Mouse (Mus musculus) inflammation-experienced regulatory T-cells, adult 6 months (primary cell): ENCODE measurements around the gene Arl16. TPM values are rescaled to one million over a fixed set of nuclear protein-coding genes. Genes with fewer than 3 reads are reported as not detected.
"Not testable (repeated sequence)": the region's sequence is repeated elsewhere in the genome, so short reads cannot be mapped to it uniquely, and the experiment has no call there.

ENCODE experiments used
- ATAC-seq: one replicate; pipeline ENCODE4 v1.8.0; 2017
- polyA plus RNA-seq, 3 experiments: library from polyadenylated mRNA; unstranded; fragments of 100-300 nt; shearing (Covaris generic); gene quantifications; one replicate each; pipeline ENCODE4 v1.2.1; 2017

Gene Arl16
- 10 to 100 TPM; 28.8 to 39.7 (median 33.1) TPM for polyA plus RNA-seq

- ATAC-seq: peak; percentile 100
Measured at GRCm38 (mm10) chr11:120467051-120467735, at the start of gene Arl16. Arl16 (minus strand) TSS chr11:120467607.

GRCm38 (mm10) chr11:120517147-120517546 lies 49.7 kb upstream of the Arl16 start:
- ATAC-seq: no peak

GRCm38 (mm10) chr11:120515611-120516010 lies 48.2 kb upstream of the Arl16 start:
- ATAC-seq: no peak

- not testable (repeated sequence) for ATAC-seq
Measured at GRCm38 (mm10) chr11:120514262-120514661, 46.9 kb upstream of the Arl16 start.

- ATAC-seq: no peak
Measured at GRCm38 (mm10) chr11:120512790-120513453, 45.5 kb upstream of the Arl16 start.

- ATAC-seq: no peak
Measured at GRCm38 (mm10) chr11:120510375-120511030, 43.1 kb upstream of the Arl16 start.

- ATAC-seq: no peak
Measured at GRCm38 (mm10) chr11:120509940-120510339, 42.5 kb upstream of the Arl16 start.

GRCm38 (mm10) chr11:120508290-120508870 lies 41.0 kb upstream of the Arl16 start:
- ATAC-seq: no peak

GRCm38 (mm10) chr11:120507611-120508289 lies 40.3 kb upstream of the Arl16 start:
- ATAC-seq: no peak

- no peak for ATAC-seq
Measured at GRCm38 (mm10) chr11:120506899-120507298, 39.5 kb upstream of the Arl16 start.

- ATAC-seq: no peak
Measured at GRCm38 (mm10) chr11:120505661-120506060, 38.3 kb upstream of the Arl16 start.

GRCm38 (mm10) chr11:120501701-120502100 lies 34.3 kb upstream of the Arl16 start:
- no peak for ATAC-seq

GRCm38 (mm10) chr11:120501018-120501417 lies 33.6 kb upstream of the Arl16 start:
- ATAC-seq: no peak

- no peak for ATAC-seq
Measured at GRCm38 (mm10) chr11:120500357-120500756, 33.0 kb upstream of the Arl16 start.

GRCm38 (mm10) chr11:120499894-120500293 lies 32.5 kb upstream of the Arl16 start:
- no peak for ATAC-seq

GRCm38 (mm10) chr11:120498891-120499290 lies 31.5 kb upstream of the Arl16 start:
- ATAC-seq: no peak

- ATAC-seq: no peak
Measured at GRCm38 (mm10) chr11:120498226-120498625, 30.8 kb upstream of the Arl16 start.

- ATAC-seq: no peak
Measured at GRCm38 (mm10) chr11:120497436-120497835, 30.0 kb upstream of the Arl16 start.

- no peak for ATAC-seq
Measured at GRCm38 (mm10) chr11:120493911-120494310, 26.5 kb upstream of the Arl16 start.

- no peak for ATAC-seq
Measured at GRCm38 (mm10) chr11:120493351-120493750, 25.9 kb upstream of the Arl16 start.

- no peak for ATAC-seq
Measured at GRCm38 (mm10) chr11:120492878-120493203, 25.4 kb upstream of the Arl16 start.

- ATAC-seq: peak; percentile 49
Measured at GRCm38 (mm10) chr11:120492024-120492877, 24.8 kb upstream of the Arl16 start.
